ENCODE assay signal across 8 mouse cellular contexts in genomic region chr19:7423028-7423655, GRCm38 (mm10). TPM values are rescaled to one million over a fixed set of nuclear protein-coding genes. Genes with fewer than 3 reads are reported as not detected.
DNase-seq lines count a peak whose midpoint lies in the region; ATAC-seq and TF ChIP-seq lines count a peak whose summit lies in the region.

No protein-coding gene starts in this region.

- no peak for TF ChIP-seq POLR2A in embryonic fibroblast, embryonic 13.5 days (IDR thresholded peaks at IDR 0.05; ENCODE audit: low read depth, low read length)
- TF ChIP-seq POLR2A in limb, embryonic 14.5 days (IDR thresholded peaks at IDR 0.05; ENCODE audit: borderline replicate concordance, extremely low read depth, insufficient read depth, insufficient read length), result no peak
- TF ChIP-seq POLR2A in myocyte (IDR thresholded peaks at IDR 0.05; ENCODE audit: insufficient read length, low read depth), result no peak
- no peak for TF ChIP-seq POLR2A in testis, adult 2 months (IDR thresholded peaks at IDR 0.05; ENCODE audit: control insufficient read depth, low read depth, low read length)

- H3K79me2 ChIP-seq in myocyte (ENCODE audit: control insufficient read depth, insufficient read depth), result peaks cover 26% of the 10 kb centered on the region

- peak overlapping the region; percentile 13 for H3K27ac ChIP-seq in embryonic fibroblast, embryonic 13.5 days (ENCODE audit: insufficient read depth, low read length)
- no peak overlapping the region for H3K27ac ChIP-seq in heart, embryonic 11.5 days (ENCODE audit: low read depth, low read length)
- peak overlapping the region; percentile 80 for H3K27ac ChIP-seq in kidney, embryonic 15.5 days
- H3K27ac ChIP-seq in limb, embryonic 14.5 days (replicated peaks; ENCODE audit: low read depth, low read length), result peak overlapping the region; percentile 62
- no peak overlapping the region for H3K27ac ChIP-seq in testis, adult 2 months (ENCODE audit: control insufficient read depth, insufficient read depth, low read depth, low read length)

- peaks cover 28% of the 10 kb centered on the region for H3K4me1 ChIP-seq in embryonic fibroblast, embryonic 13.5 days (ENCODE audit: control insufficient read depth, insufficient read depth, low read length)
- H3K4me1 ChIP-seq in heart, embryonic 11.5 days (ENCODE audit: control insufficient read depth, insufficient read depth, low read length), result peaks cover 64% of the 10 kb centered on the region
- H3K4me1 ChIP-seq in kidney, embryonic 15.5 days, result peaks cover 69% of the 10 kb centered on the region
- H3K4me1 ChIP-seq in limb, embryonic 14.5 days (ENCODE audit: control insufficient read depth, insufficient read depth, low read length), result peaks cover 52% of the 10 kb centered on the region
- peaks cover 21% of the 10 kb centered on the region for H3K4me1 ChIP-seq in testis, adult 2 months (ENCODE audit: control insufficient read depth, insufficient read depth, low read length)

- peak overlapping the region; percentile 60; the same call in 1 of the 2 replicates for H3K9ac ChIP-seq in heart, embryonic 11.5 days (ENCODE audit: low read depth, low read length)
- peak overlapping the region; percentile 17; the same call in 1 of the 2 replicates for H3K9ac ChIP-seq in kidney, embryonic 15.5 days
- peak overlapping the region; percentile 32 for H3K9ac ChIP-seq in limb, embryonic 14.5 days (ENCODE audit: low read depth, low read length, severe bottlenecking)

- no peak for TF ChIP-seq CTCF in embryonic fibroblast, embryonic 13.5 days (IDR thresholded peaks at IDR 0.05; ENCODE audit: borderline replicate concordance, insufficient read depth, low read length)
- TF ChIP-seq CTCF in testis, adult 2 months (IDR thresholded peaks at IDR 0.05; ENCODE audit: control insufficient read depth, insufficient read depth, insufficient replicate concordance, low read depth, low read length), result no peak

- no peaks in the 10 kb centered on the region for H3K27me3 ChIP-seq in heart, embryonic 11.5 days (ENCODE audit: control insufficient read depth, insufficient read depth, low read length)
- no peaks in the 10 kb centered on the region for H3K27me3 ChIP-seq in kidney, embryonic 15.5 days
- no peaks in the 10 kb centered on the region for H3K27me3 ChIP-seq in limb, embryonic 14.5 days (ENCODE audit: control insufficient read depth, insufficient read depth, low read length)
- H3K27me3 ChIP-seq in myocyte (ENCODE audit: control insufficient read depth, insufficient read depth, insufficient read length), result no peaks in the 10 kb centered on the region
- H3K27me3 ChIP-seq in testis, adult 2 months (ENCODE audit: control insufficient read depth, insufficient read depth, low read length), result no peaks in the 10 kb centered on the region

- peak overlapping the region; percentile 57 for H3K4me2 ChIP-seq in heart, embryonic 11.5 days
- H3K4me2 ChIP-seq in kidney, embryonic 15.5 days, result peak overlapping the region; percentile 49
- H3K4me2 ChIP-seq in limb, embryonic 14.5 days (replicated peaks; ENCODE audit: low read depth, low read length, severe bottlenecking), result peak overlapping the region; percentile 65
- peak overlapping the region; percentile 2 for H3K4me2 ChIP-seq in myocyte (ENCODE audit: low read depth)

- WGBS in heart, embryonic 11.5 days (ENCODE audit: insufficient replicate concordance), result 25% methylated on average over 49 of the region's 51 CpGs
- WGBS in kidney, embryonic 15.5 days, result 17% methylated on average over 51 of the region's 51 CpGs
- WGBS in limb, embryonic 14.5 days, result 14% methylated on average over 44 of the region's 51 CpGs

- ATAC-seq in cerebellum, adult (ENCODE audit: insufficient number of reproducible peaks, low FRiP score, low TSS enrichment), result no peak
- ATAC-seq in heart, embryonic 11.5 days (replicated peaks; ENCODE audit: insufficient number of reproducible peaks, low FRiP score, low TSS enrichment), result peak; percentile 35; the same call in 1 of the 2 replicates
- peak; percentile 61 for ATAC-seq in kidney, embryonic 15.5 days (replicated peaks; ENCODE audit: low FRiP score)
- ATAC-seq in limb, embryonic 14.5 days (ENCODE audit: low FRiP score, low read depth), result peak; percentile 62

- peak; percentile 77 for DNase-seq in cerebellum, adult 11 months
- DNase-seq in limb, embryonic 14.5 days (ENCODE audit: low spot score), result peak; percentile 83

- no peak overlapping the region for H3ac ChIP-seq in myocyte (ENCODE audit: control insufficient read depth, insufficient read length)

- no peaks in the 10 kb centered on the region for H3K9me3 ChIP-seq in heart, embryonic 11.5 days (replicated peaks; ENCODE audit: control insufficient read depth, low read length)
- H3K9me3 ChIP-seq in kidney, embryonic 15.5 days (replicated peaks), result no peaks in the 10 kb centered on the region
- no peaks in the 10 kb centered on the region for H3K9me3 ChIP-seq in limb, embryonic 14.5 days (ENCODE audit: control insufficient read depth, low read length)

- no peak overlapping the region for H3K4me3 ChIP-seq in embryonic fibroblast, embryonic 13.5 days (ENCODE audit: insufficient read depth, low read length)
- peak overlapping the region; percentile 21 for H3K4me3 ChIP-seq in heart, embryonic 11.5 days (ENCODE audit: low read depth, low read length)
- H3K4me3 ChIP-seq in kidney, embryonic 15.5 days (replicated peaks), result peak overlapping the region; percentile 11
- H3K4me3 ChIP-seq in limb, embryonic 14.5 days (replicated peaks; ENCODE audit: low read length), result peak overlapping the region; percentile 21
- H3K4me3 ChIP-seq in myocyte, result no peak overlapping the region
- peak overlapping the region; percentile 70 for H3K4me3 ChIP-seq in testis, adult 2 months (ENCODE audit: control insufficient read depth, low read depth, low read length)

- peaks cover 30% of the 10 kb centered on the region for H3K36me3 ChIP-seq in heart, embryonic 11.5 days (ENCODE audit: control insufficient read depth, insufficient read depth, low read length)
- H3K36me3 ChIP-seq in kidney, embryonic 15.5 days, result peaks cover 79% of the 10 kb centered on the region
- peaks cover 81% of the 10 kb centered on the region for H3K36me3 ChIP-seq in limb, embryonic 14.5 days (ENCODE audit: control insufficient read depth, insufficient read depth, low read length)
- peaks cover 23% of the 10 kb centered on the region for H3K36me3 ChIP-seq in myocyte (ENCODE audit: control insufficient read depth, insufficient read depth)
- no peaks in the 10 kb centered on the region; the same call in 1 of the 2 replicates for H3K36me3 ChIP-seq in testis, adult 2 months (ENCODE audit: control insufficient read depth, insufficient read depth, low read length)

TF ChIP-seq in myocyte, 11 proteins besides CTCF, POLR2A, EP300 and RAD21:
- TF ChIP-seq MYOD1 (IDR thresholded peaks at IDR 0.05; ENCODE audit: control insufficient read depth in 1 of 3, insufficient read length in 2 of 3, low read depth in 2 of 3) (no peak), POLR2AphosphoS2 (IDR thresholded peaks at IDR 0.05; ENCODE audit: insufficient read length, low read depth) (peak; percentile 40)

RNA-seq across cellular contexts. Expression of gene 2700081O15Rik, which starts 5.7 kb away (rescaled TPM):
- 30.8 and 46.0 TPM in 2 replicates for polyA plus RNA-seq in embryonic fibroblast, embryonic 13.5 days (2011; ENCODE audit: insufficient read length, low read depth, missing spikeins)
- 4.6 and 4.7 TPM in 2 replicates for polyA plus RNA-seq in heart, embryonic 11.5 days (2014; fragmentation: Nextera tagmentation; extraction: Ambion mirVana)
- 6.0 and 7.4 TPM in 2 replicates for polyA plus RNA-seq in kidney, embryonic 15.5 days (2015; fragmentation: Nextera tagmentation; extraction: Ambion mirVana)
- 98.9 and 128 TPM in 2 replicates for polyA plus RNA-seq in limb, embryonic 14.5 days (2012; rRNA removed)
- polyA plus RNA-seq in limb, embryonic 14.5 days (2014; fragmentation: Nextera tagmentation; extraction: Ambion mirVana), result 13.7 and 15.4 TPM in 2 replicates
- polyA plus RNA-seq in myocyte (2012; fragmentation: generic; extraction: Trizol), result 16.9 TPM
- polyA plus RNA-seq in testis, adult 2 months (2012; rRNA removed), result 1.9 and 2.4 TPM in 2 replicates

RNA-seq across cellular contexts. Expression of gene Spindoc, which starts 40.3 kb away (rescaled TPM):
- 24.6 and 34.9 TPM in 2 replicates for polyA plus RNA-seq in embryonic fibroblast, embryonic 13.5 days (2011; ENCODE audit: insufficient read length, low read depth, missing spikeins)
- 11.9 and 26.6 TPM in 2 replicates for polyA plus RNA-seq in heart, embryonic 11.5 days (2014; fragmentation: Nextera tagmentation; extraction: Ambion mirVana)
- 31.5 and 33.9 TPM in 2 replicates for polyA plus RNA-seq in kidney, embryonic 15.5 days (2015; fragmentation: Nextera tagmentation; extraction: Ambion mirVana)
- 37.6 and 47.0 TPM in 2 replicates for polyA plus RNA-seq in limb, embryonic 14.5 days (2012; rRNA removed)
- polyA plus RNA-seq in limb, embryonic 14.5 days (2014; fragmentation: Nextera tagmentation; extraction: Ambion mirVana), result 21.9 and 25.9 TPM in 2 replicates
- polyA plus RNA-seq in myocyte (2012; fragmentation: generic; extraction: Trizol), result 20.4 TPM
- 63.6 and 70.6 TPM in 2 replicates for polyA plus RNA-seq in testis, adult 2 months (2012; rRNA removed)

RNA-seq across cellular contexts. Expression of gene Rtn3, which starts 59.9 kb away (rescaled TPM):
- 199 and 206 TPM in 2 replicates for polyA plus RNA-seq in embryonic fibroblast, embryonic 13.5 days (2011; ENCODE audit: insufficient read length, low read depth, missing spikeins)
- polyA plus RNA-seq in heart, embryonic 11.5 days (2014; fragmentation: Nextera tagmentation; extraction: Ambion mirVana), result 101 and 117 TPM in 2 replicates
- polyA plus RNA-seq in kidney, embryonic 15.5 days (2015; fragmentation: Nextera tagmentation; extraction: Ambion mirVana), result 157 TPM in 2 replicates
- 112 and 118 TPM in 2 replicates for polyA plus RNA-seq in limb, embryonic 14.5 days (2012; rRNA removed)
- 102 and 107 TPM in 2 replicates for polyA plus RNA-seq in limb, embryonic 14.5 days (2014; fragmentation: Nextera tagmentation; extraction: Ambion mirVana)
- 65.7 TPM for polyA plus RNA-seq in myocyte (2012; fragmentation: generic; extraction: Trizol)
- 70.5 and 88.7 TPM in 2 replicates for polyA plus RNA-seq in testis, adult 2 months (2012; rRNA removed)

Comparison
In these comparisons a context has a peak if more than half of its experiments do, and no peak if none do; other contexts are left out.
1. H3K27ac ChIP-seq: peak in embryonic fibroblast, embryonic 13.5 days (single experiment), kidney, embryonic 15.5 days (single experiment) and limb, embryonic 14.5 days (single experiment); none in heart, embryonic 11.5 days (single experiment) and testis, adult 2 months (single experiment).
2. H3K4me3 ChIP-seq: peak in heart, embryonic 11.5 days (single experiment), kidney, embryonic 15.5 days (single experiment), limb, embryonic 14.5 days (single experiment) and testis, adult 2 months (single experiment); none in embryonic fibroblast, embryonic 13.5 days (single experiment) and myocyte (single experiment).
3. H3K4me2 ChIP-seq: peak in every context shown above with its lines; median percentile 65 in limb, embryonic 14.5 days; 57 in heart, embryonic 11.5 days; 49 in kidney, embryonic 15.5 days; 2 in myocyte.
4. Peak in every context shown above with its lines, with median percentiles within 50 percentile points of each other: H3K9ac ChIP-seq.